Mouse (Mus musculus) midbrain, postnatal 0 days (tissue): ENCODE results near the gene Osbp2. TPM values are rescaled to one million over a fixed set of nuclear protein-coding genes. Genes with fewer than 3 reads are reported as not detected.

Source experiments
- ATAC-seq: fragments of 200-750 bp; cut with Nextera tagmentation; 2 replicates; pipeline ENCODE4 v1.8.0; 2017; ENCODE audit warnings: moderate number of reproducible peaks, mild to moderate bottlenecking, moderate TSS enrichment, moderate library complexity; ENCODE audit not compliant: low FRiP score
- DNase-seq: peaks from one replicate; pipeline ENCODE4 v3.0.0-alpha.2; 2015; ENCODE audit warnings: low spot score
- H3K27ac ChIP-seq: fragments of 300-500 bp; sonication (generic); 2 replicates; pipeline ENCODE4 v1.5.1; 2014; ENCODE audit warnings: low read depth, mild to moderate bottlenecking, low read length, mixed read lengths
- H3K27me3 ChIP-seq: fragments of 300-500 bp; sonication (generic); 2 replicates; pipeline ENCODE4 v1.6.1; 2014; ENCODE audit warnings: low read length, control low read depth, mixed read lengths; ENCODE audit not compliant: insufficient read depth
- H3K36me3 ChIP-seq: fragments of 300-500 bp; sonication (generic); 2 replicates; pipeline ENCODE4 v1.6.1; 2014; ENCODE audit warnings: low read length, control low read depth, mixed read lengths; ENCODE audit not compliant: insufficient read depth
- H3K4me1 ChIP-seq: fragments of 300-500 bp; sonication (generic); 2 replicates; pipeline ENCODE4 v1.6.1; 2014; ENCODE audit warnings: mild to moderate bottlenecking, control low read depth, antibody characterized with exemption, low read length, mixed read lengths; ENCODE audit not compliant: insufficient read depth
- H3K4me2 ChIP-seq: fragments of 300-500 bp; sonication (generic); 2 replicates; pipeline ENCODE4 v1.6.1; 2014; ENCODE audit warnings: low read depth, mild to moderate bottlenecking, low read length, mixed read lengths; ENCODE audit not compliant: poor library complexity, severe bottlenecking
- H3K4me3 ChIP-seq: fragments of 300-500 bp; sonication (generic); 2 replicates; pipeline ENCODE4 v1.5.1; 2014; ENCODE audit warnings: low read depth, mild to moderate bottlenecking, low read length, moderate library complexity
- H3K9ac ChIP-seq: fragments of 300-500 bp; sonication (generic); replicated peaks from 2 replicates; pipeline ENCODE4 v1.6.1; 2014; ENCODE audit warnings: mild to moderate bottlenecking, low read length, moderate library complexity, mixed read lengths; ENCODE audit not compliant: poor library complexity, severe bottlenecking
- H3K9me3 ChIP-seq: fragments of 300-500 bp; sonication (generic); 2 replicates; pipeline ENCODE4 v1.6.1; 2016; ENCODE audit warnings: low read length, control low read depth
- CTCF ChIP-seq: IDR thresholded peaks from 2 replicates; pipeline ENCODE4 v1.5.1; 2016; ENCODE audit warnings: antibody characterized with exemption, mild to moderate bottlenecking
- WGBS: fragments of 180-500 bp; shearing (Covaris S2); extraction: QIAGEN DNeasy Blood & Tissue Kit; methylation state at CpG from one replicate; pipeline ENCODE4 v1.1.7; 2014; 5-methylcytosine and 5-hydroxymethylcytosine counted together
- polyA plus RNA-seq: library from polyadenylated mRNA; unstranded; fragments of >200 nt; fragmentation: Nextera tagmentation; extraction: Ambion mirVana; gene quantifications from 2 replicates; pipeline ENCODE4 v1.2.1, GENCODE M21; 2015
- total RNA-seq: library from RNA; depleted of rRNA; stranded (reverse); fragments of >200 nt; gene quantifications from 2 replicates; pipeline ENCODE4 v1.2.3, GENCODE M21; 2014

The Osbp2 gene
- total and polyA plus RNA-seq, 2 experiments from 2014 or later = 52.5 to 67.2 TPM

DNA sequence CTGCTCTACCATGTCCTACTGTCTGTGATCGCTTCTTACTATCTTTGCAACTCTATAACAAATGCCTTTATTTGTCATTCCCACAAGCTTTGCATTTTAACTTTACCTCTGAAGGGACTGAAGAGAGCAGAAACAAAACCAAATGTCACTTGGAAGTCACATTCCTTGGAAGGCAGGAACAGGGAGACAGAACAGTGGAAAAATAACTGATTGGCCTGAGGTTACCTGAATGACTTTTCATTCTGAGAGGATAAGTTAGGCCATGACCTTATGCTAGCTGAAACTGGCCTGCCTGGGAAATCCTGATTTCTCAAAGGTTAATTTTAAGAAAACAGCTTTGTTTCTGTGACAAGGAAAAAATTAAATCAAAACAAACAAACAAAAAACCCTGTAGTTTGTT, 32.2 kb upstream of the Osbp2 start:
- H3K9ac ChIP-seq = no peak overlapping the region
- no peak for ATAC-seq
- H3K36me3 ChIP-seq = peaks cover 19% of the 10 kb centered on the region
- no peaks in the 10 kb centered on the region for H3K9me3 ChIP-seq
- DNase-seq = no peak
- H3K4me2 ChIP-seq = no peak overlapping the region
- WGBS = 91% methylated on average over 1 of the region's 1 CpGs
- H3K4me1 ChIP-seq = 0 out of 2 replicates have a peak, but pooled peaks cover 3% of the 10 kb centered on the region
- no peak overlapping the region for H3K4me3 ChIP-seq
- H3K27me3 ChIP-seq = no peaks in the 10 kb centered on the region
- no peak overlapping the region for H3K27ac ChIP-seq
- TF ChIP-seq CTCF = no peak

DNA sequence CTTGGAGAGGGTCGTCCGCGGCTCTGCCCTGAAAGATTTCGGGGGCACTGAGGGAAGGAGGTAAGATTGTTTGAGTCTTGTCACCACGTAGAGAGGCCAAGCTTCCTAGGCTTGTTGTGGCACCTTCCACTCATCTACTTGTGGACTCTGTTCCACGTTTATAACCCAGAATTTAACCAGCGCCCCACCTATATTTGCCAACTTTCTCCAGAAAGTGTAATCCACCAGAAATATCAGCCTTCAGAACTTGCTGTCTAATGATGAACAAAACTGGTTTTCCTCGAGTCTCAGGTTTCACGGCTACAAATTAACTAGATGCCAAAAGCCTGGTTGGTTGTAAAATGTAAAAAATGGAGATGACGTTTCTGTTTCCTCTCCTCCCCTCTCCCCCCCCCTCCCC, 31.8 kb upstream of the Osbp2 start:
- ATAC-seq (peak; percentile 3; the same call in 1 of the 2 replicates), DNase-seq (no peak)
- no peak for TF ChIP-seq CTCF
- H3K27ac ChIP-seq = peak overlapping the region; percentile 75
- H3K36me3 ChIP-seq = peaks cover 19% of the 10 kb centered on the region
- H3K9ac ChIP-seq = peak overlapping the region; percentile 76
- peak overlapping the region; percentile 52 for H3K4me3 ChIP-seq
- H3K4me2 ChIP-seq = peak overlapping the region; percentile 78
- H3K9me3 ChIP-seq = no peaks in the 10 kb centered on the region
- 0 out of 2 replicates have a peak, but pooled peaks cover 3% of the 10 kb centered on the region for H3K4me1 ChIP-seq
- no peaks in the 10 kb centered on the region for H3K27me3 ChIP-seq
- WGBS = 4% methylated on average over 10 of the region's 10 CpGs

DNA sequence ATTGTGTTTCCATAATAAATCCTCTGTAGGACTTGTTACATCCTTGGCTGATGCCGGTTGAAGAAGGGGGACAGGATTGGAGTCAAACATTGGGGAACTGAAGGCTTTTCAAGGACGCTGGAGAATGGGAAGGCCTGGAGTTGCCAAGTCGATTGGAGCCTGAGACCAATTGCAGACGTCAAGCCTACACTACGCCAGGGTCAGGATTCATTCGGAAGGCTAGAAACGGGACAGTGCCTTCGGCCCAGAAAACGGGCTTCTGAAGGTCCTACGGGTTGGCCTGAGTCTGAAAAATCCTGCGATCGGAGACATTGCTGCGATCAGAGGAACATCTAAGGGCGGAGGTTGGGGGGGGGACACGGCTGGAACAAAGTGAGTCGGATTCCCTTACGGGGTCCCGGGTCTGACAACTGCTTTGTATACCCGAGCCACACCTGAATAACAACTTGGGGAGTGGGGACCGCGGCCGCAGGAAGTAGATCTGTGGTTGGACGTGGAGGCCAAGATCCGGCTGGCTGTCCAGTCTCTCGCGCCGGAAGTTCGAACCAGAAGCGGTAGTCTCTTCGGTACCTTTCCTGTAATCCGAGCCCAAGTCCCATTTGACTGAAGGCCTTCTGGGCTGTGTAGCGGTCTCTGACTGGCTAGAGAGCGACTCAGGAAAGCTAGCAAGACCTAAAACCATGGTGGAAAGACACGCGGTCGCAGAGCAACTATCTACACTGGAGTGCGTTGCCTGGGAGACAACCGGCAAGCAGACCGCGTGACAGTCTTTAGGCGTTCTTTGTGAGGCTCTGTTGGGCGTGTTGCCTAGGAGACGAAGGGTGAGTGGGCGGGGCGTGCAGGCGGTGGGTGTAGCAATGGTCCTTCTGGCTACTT, 30.9 kb upstream of the Osbp2 start, which contains the start of the genes 4921536K21Rik and Dusp18:
4921536K21Rik (minus strand) TSS at position 693 of the 876 bp plus-strand sequence.
Dusp18 (plus strand) TSS at position 835 of the 876 bp plus-strand sequence.
- peak within 1 kb of the TSS; percentile 76 for H3K9ac ChIP-seq
- no peaks in the 10 kb centered on the region for H3K9me3 ChIP-seq
- TF ChIP-seq CTCF = no peak
- 2% methylated on average over 46 of the region's 46 CpGs for WGBS
- H3K4me2 ChIP-seq = peak within 1 kb of the TSS; percentile 78
- peak within 1 kb of the TSS; percentile 75 for H3K27ac ChIP-seq
- DNase-seq (peak; percentile 96), ATAC-seq (peak; percentile 97)
- no peaks in the 10 kb centered on the region for H3K27me3 ChIP-seq
- H3K36me3 ChIP-seq = peaks cover 19% of the 10 kb centered on the region
- 0 out of 2 replicates have a peak, but pooled peaks cover 3% of the 10 kb centered on the region for H3K4me1 ChIP-seq
- H3K4me3 ChIP-seq = peak within 1 kb of the TSS; percentile 52

DNA sequence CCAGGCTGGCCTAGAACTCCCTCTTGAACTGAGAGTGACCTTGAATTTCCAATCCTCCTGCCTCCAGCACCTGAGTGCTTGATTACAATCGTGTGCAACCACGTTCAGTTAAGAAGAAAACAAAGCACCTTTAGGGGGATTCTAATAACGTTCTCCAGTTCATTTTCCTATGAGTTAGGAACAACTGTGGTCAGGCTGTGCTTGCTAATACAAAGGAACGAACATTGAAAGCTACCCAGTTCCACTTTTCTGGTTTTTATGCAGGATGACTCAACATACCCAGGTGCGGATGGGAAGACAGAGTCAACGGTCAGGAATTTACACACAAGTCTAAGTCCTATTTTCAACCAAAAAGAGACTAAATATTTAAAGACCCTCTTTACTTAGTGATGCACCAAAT, 30.3 kb upstream of the Osbp2 start:
- WGBS = 84% methylated on average over 6 of the region's 6 CpGs
- Histone ChIP-seq H3K4me3 (peak overlapping the region; percentile 52), H3K9me3 (no peaks in the 10 kb centered on the region), H3K9ac (peak overlapping the region; percentile 76; the same call in 1 of the 2 replicates), H3K36me3 (peaks cover 19% of the 10 kb centered on the region), H3K4me2 (peak overlapping the region; percentile 78), H3K27me3 (no peaks in the 10 kb centered on the region), H3K4me1 (0 out of 2 replicates have a peak, but pooled peaks cover 3% of the 10 kb centered on the region), H3K27ac (0 out of 2 replicates have a peak overlapping the region, but pooled peaks have one; percentile 75)
- no peak for DNase-seq
- no peak for ATAC-seq
- no peak for TF ChIP-seq CTCF

DNA sequence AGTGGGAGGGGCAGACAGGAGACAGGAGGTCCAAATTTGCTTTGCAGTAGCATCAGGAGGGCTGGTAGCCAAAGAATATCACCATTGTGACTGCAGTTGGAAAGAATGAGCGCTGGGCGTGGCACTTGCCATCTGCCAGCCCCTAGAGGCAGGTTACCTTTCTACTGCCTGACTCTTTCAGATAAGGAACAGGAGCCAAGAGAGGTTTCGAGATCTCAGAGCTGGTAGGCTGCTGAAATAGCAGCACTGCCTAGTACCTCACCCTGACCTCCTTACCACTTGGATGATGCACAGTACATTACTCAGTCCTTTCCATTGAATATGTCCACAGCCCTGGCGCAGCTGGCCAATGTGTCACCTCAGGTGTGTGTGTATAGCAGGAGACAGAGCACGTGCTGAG, 23.6 kb upstream of the Osbp2 start:
- Histone ChIP-seq H3K27me3 (no peaks in the 10 kb centered on the region), H3K36me3 (no peaks in the 10 kb centered on the region), H3K27ac (no peak overlapping the region), H3K9me3 (no peaks in the 10 kb centered on the region), H3K4me3 (no peak overlapping the region), H3K4me1 (no peaks in the 10 kb centered on the region), H3K4me2 (no peak overlapping the region), H3K9ac (no peak overlapping the region)
- DNase-seq (peak; percentile 15), ATAC-seq (no peak)
- 79% methylated on average over 5 of the region's 5 CpGs for WGBS
- no peak for TF ChIP-seq CTCF

DNA sequence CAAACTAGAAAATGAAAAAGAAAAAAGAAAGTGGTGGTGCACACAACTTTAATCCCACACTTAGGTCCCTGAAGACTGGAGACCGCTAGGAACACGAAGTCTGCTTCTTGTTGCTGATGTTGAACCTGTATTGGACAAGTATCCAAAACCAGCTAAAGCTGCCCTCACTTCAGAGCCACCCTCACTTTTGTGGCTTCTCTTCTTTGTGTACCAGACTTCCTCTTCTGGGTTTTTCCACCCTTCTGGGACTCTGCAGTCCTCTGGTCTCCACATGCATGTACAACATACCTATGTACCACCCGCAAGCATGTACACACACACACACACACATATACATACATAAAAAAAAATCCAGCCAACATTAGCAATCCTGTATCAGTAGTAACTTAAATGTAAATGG, 20.0 kb upstream of the Osbp2 start:
- no peak for DNase-seq
- no peaks in the 10 kb centered on the region for H3K4me1 ChIP-seq
- 95% methylated on average over 3 of the region's 3 CpGs for WGBS
- H3K9ac ChIP-seq = no peak overlapping the region
- TF ChIP-seq CTCF = no peak
- no peaks in the 10 kb centered on the region for H3K9me3 ChIP-seq
- no peaks in the 10 kb centered on the region for H3K36me3 ChIP-seq
- no peak for ATAC-seq
- H3K4me2 ChIP-seq = no peak overlapping the region
- H3K4me3 ChIP-seq = no peak overlapping the region
- H3K27me3 ChIP-seq = no peaks in the 10 kb centered on the region
- H3K27ac ChIP-seq = no peak overlapping the region
